Mouse (Mus musculus) heart, postnatal 0 days (tissue): ENCODE results near the gene Rap1gap. TPM values are rescaled to one million over a fixed set of nuclear protein-coding genes. Genes with fewer than 3 reads are reported as not detected.

Source experiments
- ATAC-seq: fragments of 200-750 bp; cut with Nextera tagmentation; 2 replicates; pipeline ENCODE4 v1.8.0; 2017; ENCODE audit warnings: low read depth, moderate number of reproducible peaks, moderate library complexity; ENCODE audit not compliant: insufficient read depth
- DNase-seq: peaks from one replicate; pipeline ENCODE4 v3.0.0-alpha.2; 2016; ENCODE audit warnings: low spot score
- H3K27ac ChIP-seq: fragments of 300-500 bp; sonication (generic); 2 replicates; pipeline ENCODE4 v1.5.1; 2014; ENCODE audit warnings: low read depth, mild to moderate bottlenecking
- H3K27me3 ChIP-seq: fragments of 300-500 bp; sonication (generic); 2 replicates; pipeline ENCODE4 v1.6.1; 2014; ENCODE audit warnings: low read length, mixed read lengths; ENCODE audit not compliant: control insufficient read depth, insufficient read depth
- H3K36me3 ChIP-seq: fragments of 300-500 bp; sonication (generic); replicated peaks from 2 replicates; pipeline ENCODE4 v1.6.1; 2014; ENCODE audit warnings: low read length, mixed read lengths; ENCODE audit not compliant: control insufficient read depth, insufficient read depth
- H3K4me1 ChIP-seq: fragments of 300-500 bp; sonication (generic); 2 replicates; pipeline ENCODE4 v1.6.1; 2014; ENCODE audit warnings: antibody characterized with exemption; ENCODE audit not compliant: control insufficient read depth, insufficient read depth
- H3K4me2 ChIP-seq: fragments of 300-500 bp; sonication (generic); 2 replicates; pipeline ENCODE4 v1.6.1; 2014; ENCODE audit warnings: low read depth, mild to moderate bottlenecking, low read length, moderate library complexity
- H3K4me3 ChIP-seq: fragments of 300-500 bp; sonication (generic); 2 replicates; pipeline ENCODE4 v1.5.1; 2014; ENCODE audit warnings: low read depth, low read length
- H3K9ac ChIP-seq: fragments of 300-500 bp; sonication (generic); replicated peaks from 2 replicates; pipeline ENCODE4 v1.6.1; 2014; ENCODE audit warnings: low read depth, low read length, mixed read lengths
- H3K9me3 ChIP-seq: fragments of 300-500 bp; sonication (generic); replicated peaks from 2 replicates; pipeline ENCODE4 v1.6.1; 2016; ENCODE audit warnings: low read length; ENCODE audit not compliant: control insufficient read depth
- CTCF ChIP-seq: IDR thresholded peaks from 2 replicates; pipeline ENCODE4 v1.5.1; 2016; ENCODE audit warnings: antibody characterized with exemption, control low read depth, low read depth
- EP300 ChIP-seq: IDR thresholded peaks from 2 replicates; pipeline ENCODE4 v1.6.1; 2016; ENCODE audit warnings: antibody characterized with exemption, low read depth
- WGBS: fragments of 180-500 bp; shearing (Covaris S2); extraction: QIAGEN DNeasy Blood & Tissue Kit; methylation state at CpG from one replicate; pipeline ENCODE4 v1.1.7; 2014; 5-methylcytosine and 5-hydroxymethylcytosine counted together
- polyA plus RNA-seq: library from polyadenylated mRNA; unstranded; fragments of >200 nt; fragmentation: Nextera tagmentation; extraction: Ambion mirVana; gene quantifications from 2 replicates; pipeline ENCODE4 v1.2.1, GENCODE M21; 2015
- total RNA-seq: library from RNA; depleted of rRNA; stranded (reverse); fragments of >200 nt; gene quantifications from 2 replicates; pipeline ENCODE4 v1.2.3, GENCODE M21; 2014; ENCODE audit warnings: low replicate concordance

Rap1gap gene
- total and polyA plus RNA-seq, 2 experiments from 2014 or later = 10.4 to 17.7 TPM

DNA sequence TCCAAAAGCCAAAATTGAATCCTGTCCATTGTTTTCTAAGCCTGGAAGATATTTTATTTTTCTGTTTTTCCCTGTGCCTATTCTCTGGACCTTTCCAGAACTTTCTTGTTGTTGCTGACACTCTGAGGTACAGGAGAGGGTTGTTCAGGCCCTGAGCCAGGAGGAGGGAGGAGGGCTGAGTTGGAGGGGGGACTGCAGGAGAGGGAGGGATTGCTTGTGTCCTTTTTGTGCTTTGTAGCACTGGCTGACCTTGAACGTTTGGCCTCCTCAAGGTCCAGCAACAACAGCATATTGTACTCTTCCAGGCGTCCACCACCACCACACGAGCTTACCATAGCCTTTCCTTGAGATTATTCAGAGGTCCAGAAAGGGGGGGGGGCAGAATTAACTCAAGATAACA, 32.9 kb upstream of the Rap1gap start:
- peak; percentile 89 for ATAC-seq
- Histone ChIP-seq H3K4me2 (no peak overlapping the region), H3K9me3 (no peaks in the 10 kb centered on the region), H3K27me3 (no peaks in the 10 kb centered on the region), H3K4me3 (no peak overlapping the region), H3K4me1 (no peaks in the 10 kb centered on the region), H3K9ac (no peak overlapping the region), H3K36me3 (peaks cover 73% of the 10 kb centered on the region), H3K27ac (peak overlapping the region; percentile 62)
- 26% methylated on average over 3 of the region's 3 CpGs for WGBS
- DNase-seq = peak; percentile 60
- no peak for TF ChIP-seq EP300
- no peak for TF ChIP-seq CTCF

- no peak overlapping the region for H3K4me2 ChIP-seq
- no peak overlapping the region for H3K4me3 ChIP-seq
- no peaks in the 10 kb centered on the region for H3K4me1 ChIP-seq
- H3K27ac ChIP-seq = no peak overlapping the region
- no peaks in the 10 kb centered on the region for H3K27me3 ChIP-seq
- peaks cover 78% of the 10 kb centered on the region for H3K36me3 ChIP-seq
- WGBS = 94% methylated on average over 4 of the region's 4 CpGs
- ATAC-seq = no peak
- H3K9me3 ChIP-seq = no peaks in the 10 kb centered on the region
- TF ChIP-seq EP300 (no peak), CTCF (no peak)
- no peak overlapping the region for H3K9ac ChIP-seq
- no peak for DNase-seq
These were observed 31.1 kb upstream of the Rap1gap start for GRCm38 (mm10) chr4:137633394-137633793.

GRCm38 (mm10) chr4:137636597-137636996, 27.9 kb upstream of the Rap1gap start:
- 89% methylated on average over 3 of the region's 3 CpGs for WGBS
- H3K36me3 ChIP-seq = peaks cover 85% of the 10 kb centered on the region
- no peak for ATAC-seq

DNA sequence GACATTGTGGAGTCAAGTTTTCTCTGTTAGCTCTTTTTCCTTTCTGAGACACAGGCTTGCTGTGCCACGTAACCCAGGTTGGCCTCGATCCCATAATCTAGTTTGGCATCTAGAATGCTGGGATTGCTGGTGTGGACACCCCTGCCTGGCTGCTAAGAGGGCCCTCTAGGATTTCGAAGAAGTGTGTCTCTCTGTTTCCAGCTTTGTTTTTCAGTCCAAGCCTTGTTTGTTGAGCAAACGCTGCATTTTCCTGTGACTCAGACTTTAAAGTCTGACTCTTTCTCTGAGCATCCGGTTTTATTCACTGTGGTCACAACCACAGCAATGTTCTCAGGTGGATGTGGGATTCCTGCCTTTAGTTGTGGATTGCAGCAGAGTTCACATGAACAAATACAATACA, 23.0 kb upstream of the Rap1gap start:
- Histone ChIP-seq H3K4me1 (no peaks in the 10 kb centered on the region), H3K4me3 (no peak overlapping the region), H3K36me3 (peaks cover 81% of the 10 kb centered on the region), H3K27ac (no peak overlapping the region), H3K9ac (no peak overlapping the region), H3K9me3 (no peaks in the 10 kb centered on the region), H3K4me2 (no peak overlapping the region), H3K27me3 (no peaks in the 10 kb centered on the region)
- ATAC-seq (no peak), DNase-seq (no peak)
- 75% methylated on average over 5 of the region's 5 CpGs for WGBS
- TF ChIP-seq EP300 = no peak
- TF ChIP-seq CTCF = no peak

More at GRCm38 (mm10) chr4:137636597-137636996, 27.9 kb upstream of the Rap1gap start:
- no peak overlapping the region for H3K4me3 ChIP-seq
- TF ChIP-seq CTCF (no peak), EP300 (no peak)
- H3K27me3 ChIP-seq = no peaks in the 10 kb centered on the region
- no peak overlapping the region for H3K27ac ChIP-seq
- H3K9ac ChIP-seq = no peak overlapping the region
- no peak for DNase-seq
- H3K4me1 ChIP-seq = no peaks in the 10 kb centered on the region
- no peaks in the 10 kb centered on the region for H3K9me3 ChIP-seq
- no peak overlapping the region for H3K4me2 ChIP-seq

DNA sequence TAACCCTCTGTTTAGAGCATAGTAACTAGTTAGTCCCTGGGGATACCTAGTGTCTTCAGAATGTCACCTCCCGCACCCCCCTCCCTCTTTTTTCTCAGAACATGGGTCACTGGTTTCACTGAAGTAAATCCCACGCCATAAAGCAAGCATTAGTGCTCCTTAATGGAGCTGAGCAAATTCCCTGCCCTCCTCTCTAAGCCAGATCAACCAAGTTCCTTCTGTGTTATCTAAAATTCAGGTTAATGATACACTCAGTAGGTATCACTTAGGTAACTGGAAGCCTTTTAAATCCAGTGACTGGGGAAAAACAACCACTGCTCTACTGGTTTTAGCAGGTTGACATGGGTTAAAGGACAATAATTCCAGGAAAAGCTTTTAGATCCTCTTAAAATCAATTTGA, 22.4 kb upstream of the Rap1gap start:
- no peak for TF ChIP-seq EP300
- TF ChIP-seq CTCF = no peak
- Histone ChIP-seq H3K27ac (no peak overlapping the region), H3K27me3 (no peaks in the 10 kb centered on the region), H3K4me2 (no peak overlapping the region), H3K4me3 (no peak overlapping the region), H3K4me1 (no peaks in the 10 kb centered on the region), H3K9me3 (no peaks in the 10 kb centered on the region), H3K9ac (no peak overlapping the region), H3K36me3 (peaks cover 82% of the 10 kb centered on the region)
- ATAC-seq (no peak), DNase-seq (no peak)
- WGBS = 91% methylated on average over 2 of the region's 2 CpGs

DNA sequence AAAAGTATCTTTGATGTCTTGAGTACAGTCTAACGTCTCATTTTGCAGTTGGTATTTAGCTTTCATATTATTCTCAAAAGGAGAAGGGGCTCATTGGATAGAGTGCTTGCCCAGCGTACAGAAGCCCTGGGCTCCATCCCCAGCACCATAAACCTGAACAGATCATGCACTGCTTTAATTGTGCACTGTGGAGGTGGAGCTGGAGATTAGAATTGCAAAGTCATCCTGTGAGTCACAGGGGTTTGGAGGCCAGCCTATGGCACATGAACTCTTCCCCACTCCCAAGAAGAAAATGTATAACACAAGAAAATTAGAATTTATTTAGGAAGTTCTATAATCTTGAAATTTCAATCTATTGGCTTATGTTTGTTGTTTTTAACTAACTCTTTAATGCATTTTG, 21.1 kb upstream of the Rap1gap start:
- H3K36me3 ChIP-seq = peaks cover 81% of the 10 kb centered on the region
- ATAC-seq (no peak), DNase-seq (no peak)
- H3K4me1 ChIP-seq = no peaks in the 10 kb centered on the region
- no peak overlapping the region for H3K9ac ChIP-seq
- no peak overlapping the region for H3K4me3 ChIP-seq
- TF ChIP-seq CTCF (no peak), EP300 (no peak)
- WGBS = 78% methylated on average over 2 of the region's 2 CpGs
- no peak overlapping the region for H3K27ac ChIP-seq
- no peaks in the 10 kb centered on the region for H3K27me3 ChIP-seq
- no peaks in the 10 kb centered on the region for H3K9me3 ChIP-seq
- H3K4me2 ChIP-seq = no peak overlapping the region
